Comparison of ENCODE assay signal across 8 mouse cellular contexts in the genomic region with DNA sequence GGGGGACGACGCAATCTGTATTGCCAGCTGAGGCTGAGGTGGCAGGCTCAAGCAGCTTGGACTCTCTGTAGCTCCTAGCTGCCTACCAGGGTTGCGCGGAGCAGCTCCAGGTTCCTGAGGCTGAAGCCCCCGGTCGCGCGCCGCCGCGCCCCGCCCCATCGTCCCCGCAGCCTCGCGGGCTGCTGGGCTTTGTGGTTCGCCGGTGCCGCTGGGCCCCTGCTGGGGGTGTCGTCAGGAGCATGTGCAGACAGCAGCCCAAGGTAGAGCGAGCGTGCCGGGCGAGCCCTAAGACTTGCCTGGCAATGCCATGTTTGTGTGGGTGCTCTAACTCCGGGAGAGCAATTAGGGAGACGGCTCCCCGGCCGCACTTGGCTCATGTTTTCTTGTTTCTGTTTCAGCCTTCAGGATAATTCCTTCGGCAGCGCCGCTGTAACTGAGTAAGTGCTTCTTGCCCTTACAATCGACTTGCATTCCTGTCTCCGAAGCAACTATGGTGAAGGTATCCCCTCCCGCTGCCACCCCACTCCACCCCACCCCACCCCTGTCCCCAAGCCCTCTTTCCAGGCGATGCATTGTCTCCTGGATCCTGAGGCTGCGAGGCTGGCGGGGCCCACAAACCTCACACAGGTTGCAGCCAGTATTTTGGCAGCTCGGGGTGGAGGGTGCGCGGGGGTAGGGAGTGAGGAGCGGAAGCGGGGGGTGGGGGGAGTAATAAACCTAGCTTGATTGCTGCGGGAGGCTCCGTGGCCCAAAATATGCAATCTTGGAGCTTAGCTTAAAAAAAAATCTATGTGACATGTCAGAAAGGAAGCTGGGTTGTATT. TPM values are rescaled to one million over a fixed set of nuclear protein-coding genes. Genes with fewer than 3 reads are reported as not detected.
DNase-seq lines count a peak whose midpoint lies in the region; ATAC-seq and TF ChIP-seq lines count a peak whose summit lies in the region.

No protein-coding gene starts in this region.

- H3K27ac ChIP-seq in brown adipose tissue, adult 24 weeks (replicated peaks; ENCODE audit: low read depth, low read length) = peak overlapping the region; percentile 72
- H3K27ac ChIP-seq in forebrain, embryonic 15.5 days (replicated peaks) = peak overlapping the region; percentile 96
- peak overlapping the region; percentile 97 for H3K27ac ChIP-seq in layer of hippocampus, adult 2 months
- no peak overlapping the region for H3K27ac ChIP-seq in liver, postnatal 0 days (ENCODE audit: low read depth)

- H3K4me3 ChIP-seq in E14TG2a.4 (replicated peaks; ENCODE audit: low read length) = peak overlapping the region; percentile 82
- peak overlapping the region; percentile 97 for H3K4me3 ChIP-seq in brown adipose tissue, adult 24 weeks (ENCODE audit: insufficient read depth, low read depth, low read length)
- peak overlapping the region; percentile 82 for H3K4me3 ChIP-seq in forebrain, embryonic 15.5 days
- peak overlapping the region; percentile 89 for H3K4me3 ChIP-seq in layer of hippocampus, adult 2 months
- H3K4me3 ChIP-seq in liver, postnatal 0 days (ENCODE audit: low read depth, low read length) = peak overlapping the region; percentile 47

- H3K9ac ChIP-seq in forebrain, embryonic 15.5 days (replicated peaks) = peak overlapping the region; percentile 89
- peak overlapping the region; percentile 53; the same call in 1 of the 2 replicates for H3K9ac ChIP-seq in liver, postnatal 0 days (replicated peaks)

- peak; percentile 93 for ATAC-seq in forebrain, embryonic 15.5 days (replicated peaks)
- ATAC-seq in liver, postnatal 0 days = no peak

- no peak for TF ChIP-seq CTCF in E14TG2a.4 (conservative IDR thresholded peaks at IDR 0.05; ENCODE audit: low read length)
- peak; percentile 29 for TF ChIP-seq CTCF in layer of hippocampus, adult 2 months (conservative IDR thresholded peaks at IDR 0.05)
- TF ChIP-seq CTCF in liver, postnatal 0 days (IDR thresholded peaks at IDR 0.05; ENCODE audit: low read depth) = no peak

- H3K4me2 ChIP-seq in forebrain, embryonic 15.5 days (replicated peaks) = peak overlapping the region; percentile 78
- peak overlapping the region; percentile 77 for H3K4me2 ChIP-seq in liver, postnatal 0 days (ENCODE audit: low read depth, low read length)

- peaks cover 33% of the 10 kb centered on the region for H3K27me3 ChIP-seq in E14TG2a.4 (ENCODE audit: insufficient read depth, low read length)
- no peaks in the 10 kb centered on the region for H3K27me3 ChIP-seq in forebrain, embryonic 15.5 days
- peaks cover 15% of the 10 kb centered on the region for H3K27me3 ChIP-seq in liver, postnatal 0 days (ENCODE audit: insufficient read depth, low read length)

- intact Hi-C loops in heart, postnatal 14 days (cut with DNase I) = loop anchor here (5.0 to 10.0 kb wide), 2 partner anchors 74 to 104 kb away; no protein-coding TSS in a partner anchor

- peaks cover 8% of the 10 kb centered on the region; the same call in 1 of the 2 replicates for H3K36me3 ChIP-seq in E14TG2a.4 (ENCODE audit: insufficient read depth, low read length)
- H3K36me3 ChIP-seq in forebrain, embryonic 15.5 days = no peaks in the 10 kb centered on the region
- no peaks in the 10 kb centered on the region for H3K36me3 ChIP-seq in liver, postnatal 0 days (replicated peaks; ENCODE audit: insufficient read depth, low read length)

- peaks cover 57% of the 10 kb centered on the region for H3K4me1 ChIP-seq in E14TG2a.4 (replicated peaks; ENCODE audit: low read depth, low read length)
- peaks cover 12% of the 10 kb centered on the region; the same call in 1 of the 2 replicates for H3K4me1 ChIP-seq in brown adipose tissue, adult 24 weeks (ENCODE audit: control insufficient read depth, insufficient read depth, insufficient read length, low read length)
- peaks cover 31% of the 10 kb centered on the region for H3K4me1 ChIP-seq in forebrain, embryonic 15.5 days
- H3K4me1 ChIP-seq in liver, postnatal 0 days (ENCODE audit: insufficient read depth) = no peaks in the 10 kb centered on the region

- H3K9me3 ChIP-seq in E14TG2a.4 (ENCODE audit: low read length) = peaks cover 11% of the 10 kb centered on the region
- no peaks in the 10 kb centered on the region for H3K9me3 ChIP-seq in forebrain, embryonic 15.5 days
- H3K9me3 ChIP-seq in liver, postnatal 0 days (ENCODE audit: low read length) = no peaks in the 10 kb centered on the region

- DNase-seq in heart, postnatal 14 days = peak; percentile 63 to 65
- peak; percentile 78 to 79 for DNase-seq in layer of hippocampus, adult 2 months (ENCODE audit: low spot score in 2 of 2)
- peak; percentile 15 for DNase-seq in liver, postnatal 0 days
- peak; percentile 75 for DNase-seq in retina, embryonic 14.5 days (ENCODE audit: low spot score)
- DNase-seq in c-Kit-positive CD71-positive TER-119-positive erythroid progenitor cells, embryonic 14.5 days (ENCODE audit: low spot score) = no peak

- WGBS in forebrain, embryonic 15.5 days = under 1% methylated on average over 43 of the region's 44 CpGs
- 1% methylated on average over 35 of the region's 44 CpGs for WGBS in liver, postnatal 0 days (ENCODE audit: insufficient replicate concordance)

- TF ChIP-seq EP300 in liver, postnatal 0 days (IDR thresholded peaks at IDR 0.05; ENCODE audit: low read depth) = no peak

RNA-seq across cellular contexts. Expression of a gene that starts 0.6 kb away (rescaled TPM):
- 5.0 and 5.9 TPM in 2 replicates for polyA plus RNA-seq in brown adipose tissue, adult 24 weeks (2012; ENCODE audit: insufficient read depth, insufficient read length, missing spikeins)
- polyA plus RNA-seq in forebrain, embryonic 15.5 days (2015; fragmentation: Nextera tagmentation; extraction: Ambion mirVana) = 26.3 and 26.7 TPM in 2 replicates
- 1 to 10 TPM; 6.0 to 7.7 TPM for total RNA-seq in heart, postnatal 14 days (2021)
- 10 to 100 TPM; 83.7 to 85.8 TPM for total RNA-seq in layer of hippocampus, adult 2 months (2021)
- polyA plus RNA-seq in liver, postnatal 0 days (2015; fragmentation: Nextera tagmentation; extraction: Ambion mirVana) = 0.17 and 0.22 TPM in 2 replicates

Comparison
In these comparisons a context has a peak if more than half of its experiments do, and no peak if none do; other contexts are left out.
1. H3K4me3 ChIP-seq: peak in every context shown above with its lines; median percentile 97 in brown adipose tissue, adult 24 weeks; 89 in layer of hippocampus, adult 2 months; 82 in E14TG2a.4; 82 in forebrain, embryonic 15.5 days; 47 in liver, postnatal 0 days.